Mouse (Mus musculus) heart, postnatal 10 days (tissue): ENCODE measurements around the gene Hfe. TPM values are rescaled to one million over a fixed set of nuclear protein-coding genes. Genes with fewer than 3 reads are reported as not detected.
"Not testable (repeated sequence)": the region's sequence is repeated elsewhere in the genome, so short reads cannot be mapped to it uniquely, and the experiment has no call there.

ENCODE experiments used
- DNase-seq, 2 experiments: peaks; one replicate each; pipeline ENCODE4 v3.0.0; 2021
- intact Hi-C: fragments of 180-260 bp; cut with DNase I; formaldehyde crosslinking; loops from one replicate; pipeline ENCODE4 v1.15.1; 2025
- total RNA-seq, 2 experiments: library from RNA; stranded (reverse); gene quantifications; 2 replicates each; pipeline ENCODE4 v1.2.3; 2021

Gene Hfe
- total RNA-seq, 2 experiments from 2014 or later, result 26.7 to 32.4 TPM

DNA sequence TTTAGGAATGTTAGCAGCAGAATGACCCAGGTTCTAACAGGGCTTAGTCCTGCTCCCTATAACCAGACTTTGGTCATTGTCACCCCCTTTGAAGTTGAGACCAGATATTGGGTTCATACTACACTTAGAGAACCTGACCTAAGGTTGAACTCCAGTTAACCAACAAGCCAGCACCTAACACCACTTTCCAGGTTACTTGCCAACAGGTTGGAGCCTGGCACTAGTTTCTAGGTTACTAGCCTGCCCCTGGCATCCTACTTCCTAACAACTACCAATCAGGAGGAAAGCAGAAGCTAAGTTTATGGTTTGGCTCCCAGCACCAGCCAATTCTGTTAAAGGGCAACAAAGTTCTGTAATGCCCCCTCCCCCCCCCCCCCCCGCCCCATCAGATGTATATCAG lies 14.6 kb upstream of the Hfe start:
- intact Hi-C loops, result no loop called here
- DNase-seq, result no peak

DNA sequence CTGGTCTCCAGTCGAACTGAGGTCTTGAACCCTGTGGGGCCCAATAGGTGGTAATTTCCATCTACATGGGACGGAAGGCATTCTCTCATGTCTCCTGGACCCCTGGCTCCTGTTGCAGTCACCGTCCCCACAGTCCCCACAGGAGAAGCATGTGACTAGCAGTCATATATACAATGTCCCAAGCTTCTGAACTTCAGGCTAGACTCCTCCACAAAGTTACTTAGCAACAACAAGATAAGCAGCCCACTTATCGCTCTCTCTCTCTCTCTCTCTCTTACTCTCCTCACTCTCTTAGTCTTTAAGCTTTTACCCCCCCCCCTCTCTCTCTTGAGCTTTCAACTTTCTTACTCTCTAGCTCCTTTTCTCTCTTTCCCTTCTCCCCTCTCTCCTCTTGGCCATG lies 13.6 kb upstream of the Hfe start:
- no peak for DNase-seq
- intact Hi-C loops, result no loop called here

DNA sequence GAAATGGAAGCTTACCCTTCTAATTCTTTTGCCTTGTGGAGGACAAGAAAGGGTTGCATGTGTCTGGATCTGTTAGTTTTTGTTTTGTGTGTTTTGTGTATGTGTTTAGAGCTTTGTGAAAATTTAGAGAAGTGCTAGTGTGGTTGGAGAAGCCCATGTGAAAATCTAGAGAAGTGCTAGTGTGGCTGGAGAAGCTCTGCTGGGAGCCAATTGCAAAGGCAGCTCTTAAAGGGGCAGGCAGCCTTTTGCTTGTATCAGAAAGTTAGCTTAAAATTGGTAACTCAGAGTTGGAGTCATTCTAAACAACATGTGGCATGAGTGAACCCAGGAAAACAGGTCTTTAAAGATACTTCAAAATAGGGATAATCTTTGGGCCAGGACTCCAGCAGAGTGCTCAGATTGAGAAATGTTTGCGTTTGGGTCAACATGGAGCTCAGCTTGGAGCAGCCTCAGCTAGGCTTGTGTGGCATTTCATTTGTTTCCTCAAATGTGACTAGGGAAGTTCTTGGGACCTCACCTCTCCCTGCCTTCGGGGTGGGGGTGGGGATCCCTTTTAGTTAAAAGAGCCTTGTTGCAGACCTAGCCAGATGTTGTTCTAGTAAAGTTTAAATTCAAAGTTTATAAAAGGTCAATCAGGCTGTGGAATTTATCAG lies 7.1 kb upstream of the Hfe start:
- intact Hi-C loops, DNase-seq: not testable (repeated sequence)

DNA sequence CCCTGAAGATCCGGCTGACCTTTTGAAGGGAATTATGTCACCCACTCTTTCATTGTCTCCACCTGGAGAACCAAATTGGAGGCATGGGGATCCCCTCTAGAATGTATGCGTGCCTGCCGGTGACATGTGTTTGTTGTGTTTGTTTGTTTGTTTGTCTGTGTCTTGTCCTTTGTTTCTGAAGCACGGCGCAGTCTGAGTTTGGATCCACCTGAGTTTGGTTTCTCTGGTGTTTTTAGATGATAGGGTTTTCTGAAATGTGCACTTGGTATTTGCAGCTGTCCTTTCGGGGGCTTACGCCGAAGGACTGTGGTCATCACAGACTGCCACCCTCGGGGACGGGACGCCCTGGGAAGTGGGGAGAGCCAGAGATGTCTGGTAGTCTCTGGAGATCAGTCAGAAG lies 6.5 kb upstream of the Hfe start:
- DNase-seq, result no peak
- intact Hi-C loops, result no loop called here

DNA sequence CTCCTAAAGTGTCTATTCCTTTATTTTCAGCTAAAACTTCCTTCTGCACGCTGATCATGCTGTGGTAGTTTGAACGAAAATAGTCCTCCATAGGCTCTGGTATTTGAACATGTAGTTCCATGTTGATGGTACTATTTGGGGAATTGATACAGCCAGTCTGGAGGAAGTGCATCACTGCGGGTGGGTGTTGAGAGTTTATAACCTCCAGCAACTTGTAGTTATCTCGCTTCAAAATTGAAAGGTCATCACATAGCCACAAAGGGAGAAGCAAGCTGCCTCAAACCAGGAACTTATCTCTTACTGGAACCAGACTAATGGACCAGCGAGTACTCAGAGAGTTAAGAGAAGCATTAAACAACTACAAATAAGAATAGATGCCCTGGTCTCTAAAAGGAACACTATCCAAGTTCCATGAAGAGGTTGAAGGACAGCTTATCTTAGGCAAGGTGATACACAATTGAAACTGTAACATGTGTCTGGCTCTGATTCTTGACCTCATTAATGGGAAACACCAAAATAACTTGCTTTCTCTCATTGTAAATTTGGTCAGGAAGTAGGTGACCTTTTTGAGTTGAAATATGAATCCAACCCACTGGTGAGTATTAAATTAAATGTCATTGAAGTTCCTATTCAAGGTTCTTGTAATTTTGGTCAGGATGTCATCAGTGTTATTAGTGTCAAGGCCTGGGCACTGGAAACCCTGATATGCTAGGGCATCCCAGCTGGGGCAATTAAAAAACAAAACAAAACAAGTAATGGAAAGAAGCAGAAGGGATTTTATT lies 5.8 kb upstream of the Hfe start:
- DNase-seq, result no peak
- intact Hi-C loops, result no loop called here

DNA sequence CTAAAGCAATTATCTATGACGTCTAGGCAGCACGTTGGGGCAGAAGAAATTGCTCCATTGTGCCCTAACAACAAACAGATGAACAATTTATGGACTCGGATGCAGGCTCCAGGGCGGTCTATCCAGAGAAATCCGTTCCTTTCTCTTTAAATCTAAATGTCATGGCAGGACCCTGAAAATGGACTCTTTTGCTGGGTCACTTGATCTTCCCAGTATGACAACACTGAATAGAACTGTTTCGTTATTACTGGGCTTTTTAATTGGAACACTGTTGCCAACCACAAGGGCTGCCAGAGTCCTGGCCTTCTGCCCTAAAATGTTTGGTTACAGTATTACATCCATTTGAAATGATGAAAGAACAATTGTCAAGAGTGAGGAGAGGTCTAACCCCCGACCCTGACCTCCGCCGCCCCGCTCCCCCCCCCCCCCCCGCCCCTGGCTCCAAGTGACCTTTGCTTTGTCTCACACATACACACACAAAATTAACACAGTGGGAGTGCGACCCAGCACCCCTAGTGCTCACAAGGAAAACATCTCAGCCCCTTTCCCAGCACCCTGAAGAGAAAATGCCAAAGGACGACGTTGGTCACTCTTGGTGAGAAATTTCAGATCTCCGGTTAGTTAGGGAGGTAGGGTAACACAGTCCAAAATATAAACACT lies 810 bp downstream of the Hfe start:
- DNase-seq, result peak in 1 of 2 experiments; percentile 43

DNA sequence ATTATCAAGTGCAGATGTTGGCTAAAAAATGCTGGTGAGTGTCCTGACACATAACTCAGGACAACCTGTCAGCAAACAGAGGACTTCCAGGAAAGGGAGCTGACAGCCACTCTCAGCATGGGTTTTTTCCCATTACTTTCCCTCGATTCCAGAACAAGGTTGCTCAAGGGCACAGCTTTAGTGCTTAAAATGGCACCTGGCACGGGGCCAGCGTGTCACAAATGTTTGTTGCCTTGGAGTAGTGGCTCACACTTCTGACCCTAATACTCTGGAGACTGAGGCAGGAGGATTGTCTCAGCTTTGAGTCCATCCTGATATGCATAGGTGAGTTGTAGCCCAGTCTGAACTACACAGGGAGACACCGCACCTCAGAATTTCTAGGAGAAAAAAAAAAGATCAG lies 2.0 kb downstream of the Hfe start:
- intact Hi-C loops, result no loop called here
- DNase-seq, result no peak

More for the DNA sequence above, 810 bp downstream of the Hfe start:
- intact Hi-C loops, result no loop called here

DNA sequence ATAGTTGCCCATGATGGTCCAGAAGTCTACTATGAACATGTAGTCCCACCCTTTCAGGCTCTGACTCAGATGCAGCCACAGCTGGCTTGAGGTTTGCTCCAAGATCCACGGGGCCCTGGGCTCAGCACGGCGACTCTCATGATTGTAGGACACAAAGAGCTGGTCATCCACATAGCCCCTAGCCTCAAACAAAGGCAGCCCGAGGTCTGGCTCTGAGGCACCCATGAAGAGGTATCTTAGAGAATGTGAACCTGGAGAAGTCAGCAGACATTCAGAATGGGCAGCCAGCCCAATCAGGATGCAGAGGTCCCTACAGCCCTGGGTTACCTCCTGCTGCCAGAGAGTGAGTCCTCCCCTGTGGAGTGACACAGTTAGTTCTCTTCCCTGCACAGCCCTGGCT lies 2.6 kb downstream of the Hfe start:
- intact Hi-C loops, result no loop called here
- DNase-seq, result no peak

DNA sequence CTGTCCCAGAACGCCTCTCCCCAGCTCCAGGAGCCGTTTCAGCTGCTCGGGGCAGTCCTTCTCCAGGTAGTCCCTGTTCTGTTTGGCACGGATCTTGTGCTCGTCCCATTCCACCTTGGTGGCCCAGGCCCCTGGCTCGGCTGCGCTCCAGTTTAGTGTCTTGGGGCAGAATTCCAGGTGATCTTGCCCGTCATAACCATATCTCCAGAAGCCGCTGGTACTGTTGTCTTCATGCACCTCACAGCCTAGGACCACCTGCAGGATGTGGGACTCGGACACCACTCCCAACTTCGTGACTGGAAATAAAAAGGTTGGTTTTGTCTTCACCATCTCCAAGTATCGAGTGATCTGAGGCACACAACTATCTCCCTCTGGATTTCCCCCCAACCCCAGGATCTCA lies 3.9 kb downstream of the Hfe start:
- no peak for DNase-seq
- intact Hi-C loops, result no loop called here

DNA sequence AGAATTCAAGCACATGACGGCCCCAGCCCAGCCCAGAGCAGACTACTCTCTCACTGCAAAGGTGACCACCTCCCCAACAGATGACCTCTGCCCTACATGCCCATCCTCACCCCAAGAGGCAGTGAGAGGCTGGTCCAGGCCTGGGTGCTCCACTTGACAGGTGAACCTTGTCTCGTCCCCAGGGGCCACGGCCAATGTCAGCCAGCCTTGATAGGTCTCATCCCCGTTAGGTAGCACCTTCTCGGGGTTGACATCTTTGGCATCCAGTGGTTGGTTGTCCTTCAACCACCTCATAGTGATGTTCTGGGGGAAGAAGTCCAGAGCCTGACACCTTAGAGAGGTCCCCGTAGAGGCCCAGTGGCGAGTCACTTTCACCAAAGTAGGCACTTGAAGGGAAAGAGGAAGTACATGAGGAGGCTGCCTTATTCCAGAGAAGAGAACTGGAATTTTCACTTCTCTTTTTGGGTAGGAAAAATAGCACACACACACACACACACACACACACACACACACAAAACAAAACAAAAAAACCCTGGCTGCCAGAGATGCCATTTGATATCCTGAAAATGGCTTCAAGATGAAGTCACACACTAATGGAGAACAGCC lies 4.8 kb downstream of the Hfe start:
- intact Hi-C loops, result no loop called here
- DNase-seq, result no peak

DNA sequence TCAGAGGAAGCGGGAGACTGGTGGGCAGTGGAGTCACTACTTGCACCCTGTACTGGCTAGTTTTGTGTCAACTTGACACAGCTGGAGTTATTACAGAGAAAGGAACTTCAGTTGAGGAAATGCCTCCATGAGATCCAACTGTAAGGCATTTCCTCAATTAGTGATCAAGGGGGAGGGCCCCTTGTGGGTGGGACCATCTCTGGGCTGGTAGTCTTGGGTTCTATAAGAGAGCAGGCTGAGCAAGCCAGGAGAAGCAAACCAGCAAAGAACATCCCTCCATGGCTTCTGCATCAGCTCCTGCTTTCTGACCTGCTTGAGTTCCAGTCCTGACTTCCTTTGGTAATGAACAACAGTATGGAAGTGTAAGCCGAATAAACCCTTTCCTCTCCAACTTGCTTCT lies 7.9 kb downstream of the Hfe start:
- intact Hi-C loops, DNase-seq: not testable (repeated sequence)

DNA sequence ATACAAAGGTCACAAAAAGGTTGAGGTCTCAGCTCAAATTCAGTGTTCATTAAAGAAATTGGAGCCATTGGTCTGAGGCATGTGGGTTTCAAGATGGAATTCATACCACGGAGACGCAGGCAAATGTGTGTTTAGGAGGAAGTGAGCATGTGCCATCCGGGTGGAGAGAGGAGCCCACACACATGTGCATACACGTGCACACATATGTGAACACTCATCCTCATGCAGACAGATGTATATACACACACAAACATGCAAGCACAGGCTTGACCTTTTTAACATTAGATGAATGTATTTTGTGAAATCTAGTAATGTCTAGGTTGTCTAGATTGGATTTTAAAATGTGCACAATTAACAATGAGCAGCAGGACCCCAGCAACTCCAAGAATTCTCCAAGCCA lies 8.4 kb downstream of the Hfe start:
- DNase-seq, result no peak
- intact Hi-C loops, result no loop called here

DNA sequence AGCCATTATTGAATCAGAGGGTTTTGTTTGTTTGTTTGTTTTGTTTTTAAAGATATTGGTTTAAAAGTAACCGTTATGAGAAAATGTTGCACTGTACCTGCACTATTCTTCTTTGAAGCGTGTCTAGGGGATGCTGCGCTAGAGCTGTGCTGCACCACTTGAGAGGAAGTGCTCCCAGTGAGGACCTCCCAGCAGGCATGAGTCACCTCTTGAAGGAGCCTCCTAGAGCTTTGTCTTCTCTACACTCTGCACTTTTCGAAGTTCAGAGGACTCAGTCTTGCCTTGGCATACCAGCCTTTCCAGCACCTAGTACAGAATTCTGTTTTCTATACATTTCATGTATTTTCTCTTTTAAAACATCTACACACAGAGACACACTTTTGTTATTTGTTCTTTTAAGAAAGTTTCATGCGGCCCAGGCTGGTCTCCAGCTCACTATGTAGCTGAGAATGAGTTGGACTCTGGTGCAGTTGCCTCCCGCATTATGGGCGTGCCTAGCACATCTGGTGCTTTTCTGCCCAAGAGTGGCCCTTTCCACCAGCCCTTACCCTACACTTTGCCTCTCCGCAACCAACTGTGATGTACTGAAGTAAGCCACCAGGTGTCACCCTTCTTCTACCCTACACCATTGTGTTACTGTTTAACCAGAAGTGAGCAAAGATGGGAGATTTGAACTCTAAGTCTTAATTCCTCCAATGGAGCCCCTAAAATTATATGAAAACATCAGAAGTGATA lies 9.7 kb downstream of the Hfe start:
- DNase-seq, result peak; percentile 82 to 88
- intact Hi-C loops, result loop anchor here (1.0 kb wide), 1 partner anchor 31 kb away; no protein-coding TSS in a partner anchor

DNA sequence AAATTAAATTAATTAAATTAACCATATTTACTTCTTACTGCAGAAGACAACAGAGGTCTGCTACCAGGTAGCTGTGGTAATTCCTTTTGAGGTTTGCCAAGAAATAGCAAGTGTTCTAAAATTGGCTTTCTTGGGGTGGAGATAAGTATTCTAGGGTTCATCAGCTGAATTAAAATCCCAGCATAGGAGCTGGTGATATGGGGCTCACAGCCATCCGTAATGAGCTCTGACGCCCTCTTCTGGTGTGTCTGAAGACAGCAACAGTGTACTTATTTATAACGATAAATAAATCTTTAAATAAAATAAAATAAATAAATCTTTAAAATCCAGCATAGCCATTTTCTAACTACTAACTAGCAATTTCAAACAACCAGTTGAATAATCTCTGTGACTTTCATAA lies 10.9 kb downstream of the Hfe start:
- intact Hi-C loops, result loop anchor here (2.0 to 5.0 kb wide), 3 partner anchors 77 to 1647 kb away; partner anchors contain the start of gene Hist1h1e
- DNase-seq, result no peak

DNA sequence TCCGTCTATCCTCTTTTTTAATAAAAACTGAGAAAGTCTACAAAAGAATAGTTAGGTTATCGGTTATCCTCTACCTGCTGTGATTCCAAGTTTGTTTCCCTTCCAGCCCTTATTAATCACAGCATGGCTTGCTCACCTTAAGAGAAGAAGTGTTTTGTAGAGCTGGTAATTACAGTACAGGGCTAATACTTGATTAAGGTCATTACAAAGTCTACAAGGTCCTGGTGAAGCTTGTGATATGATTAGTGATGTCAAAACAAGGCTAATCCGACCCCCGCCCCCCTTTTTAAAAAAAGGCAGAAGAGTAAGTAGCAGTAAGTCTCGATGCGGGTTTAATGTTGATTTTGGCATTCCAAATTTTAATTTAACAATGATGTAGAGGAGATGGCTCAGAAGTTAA lies 11.7 kb downstream of the Hfe start:
- DNase-seq, result no peak
- intact Hi-C loops, result loop anchor here (2.0 to 5.0 kb wide), 3 partner anchors 76 to 1647 kb away; partner anchors contain the start of gene Hist1h1e

DNA sequence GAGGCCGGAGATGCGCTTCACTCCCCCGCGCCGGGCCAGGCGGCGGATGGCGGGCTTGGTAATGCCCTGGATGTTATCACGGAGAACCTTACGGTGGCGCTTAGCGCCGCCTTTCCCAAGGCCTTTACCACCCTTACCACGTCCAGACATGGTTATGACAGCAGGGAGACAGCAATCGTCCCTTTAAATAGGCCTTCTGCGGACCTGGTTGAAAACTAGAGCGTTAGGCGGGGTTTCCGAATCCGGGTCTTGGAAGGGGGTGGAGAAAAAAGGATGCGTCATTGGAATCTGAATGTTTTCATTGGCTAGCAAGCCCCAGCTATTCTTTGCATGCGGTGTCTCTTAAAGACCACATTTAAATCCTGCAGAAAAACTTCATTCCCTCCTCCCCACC lies 12.4 kb downstream of the Hfe start, which contains the start of gene Hist1h4c:
Hist1h4c (minus strand) TSS at position 155 of the 394 bp plus-strand sequence.
- intact Hi-C loops, result loop anchor here (2.0 to 5.0 kb wide), 3 partner anchors 75 to 1646 kb away; partner anchors contain the start of gene Hist1h1e
- peak; percentile 99 to 100 for DNase-seq

DNA sequence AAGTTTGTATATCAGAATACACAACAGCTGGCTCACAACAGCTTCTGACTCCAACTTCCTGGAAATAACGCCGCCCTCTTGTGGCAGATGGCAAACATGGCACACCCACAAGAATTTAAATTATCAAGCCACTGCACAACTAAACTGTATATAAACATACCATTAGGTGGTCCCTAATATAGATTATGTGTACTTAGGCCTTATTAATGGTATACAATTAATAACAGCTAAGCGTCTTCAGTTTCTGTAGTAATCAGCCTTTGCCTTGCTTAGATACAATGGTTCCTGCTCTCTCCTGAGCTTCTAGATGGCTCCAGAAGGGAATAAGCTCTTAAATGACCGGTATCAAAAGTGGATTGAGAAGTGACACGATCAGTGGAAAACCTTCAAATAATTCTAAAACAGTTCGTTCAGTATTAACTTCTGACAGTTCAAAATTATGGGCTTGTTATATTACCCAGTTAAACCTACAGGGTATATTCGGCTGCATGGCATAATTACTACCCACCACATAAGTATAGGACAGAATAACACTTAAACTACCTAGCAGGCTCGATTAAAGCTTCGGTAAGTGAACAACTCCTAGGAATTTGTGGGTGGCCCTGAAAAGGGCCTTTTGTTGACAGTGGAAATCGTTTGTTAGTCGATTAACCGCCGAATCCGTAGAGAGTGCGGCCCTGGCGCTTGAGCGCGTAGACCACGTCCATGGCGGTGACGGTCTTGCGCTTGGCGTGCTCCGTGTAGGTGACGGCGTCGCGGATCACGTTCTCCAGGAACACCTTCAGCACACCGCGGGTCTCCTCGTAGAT lies 13.0 kb downstream of the Hfe start:
- intact Hi-C loops, result loop anchor here (1.0 to 5.0 kb wide), 5 partner anchors 12 to 1645 kb away; partner anchors contain the start of gene Hist1h1e
- peak; percentile 64 to 83 for DNase-seq

DNA sequence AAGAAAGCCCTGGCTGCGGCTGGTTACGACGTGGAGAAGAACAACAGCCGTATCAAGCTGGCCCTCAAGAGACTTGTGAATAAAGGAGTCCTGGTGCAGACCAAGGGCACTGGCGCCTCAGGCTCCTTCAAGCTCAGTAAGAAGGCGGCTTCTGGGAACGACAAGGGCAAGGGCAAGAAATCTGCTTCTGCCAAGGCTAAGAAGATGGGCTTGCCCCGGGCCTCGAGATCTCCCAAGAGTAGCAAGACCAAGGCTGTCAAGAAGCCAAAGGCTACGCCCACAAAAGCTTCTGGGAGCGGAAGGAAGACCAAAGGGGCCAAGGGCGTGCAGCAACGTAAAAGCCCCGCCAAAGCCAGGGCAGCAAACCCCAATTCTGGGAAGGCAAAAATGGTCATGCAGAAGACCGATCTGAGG lies 14.6 kb downstream of the Hfe start:
- intact Hi-C loops, result loop anchor here (2.0 to 5.0 kb wide), 3 partner anchors 65 to 1644 kb away; no protein-coding TSS in a partner anchor
- no peak for DNase-seq

DNA sequence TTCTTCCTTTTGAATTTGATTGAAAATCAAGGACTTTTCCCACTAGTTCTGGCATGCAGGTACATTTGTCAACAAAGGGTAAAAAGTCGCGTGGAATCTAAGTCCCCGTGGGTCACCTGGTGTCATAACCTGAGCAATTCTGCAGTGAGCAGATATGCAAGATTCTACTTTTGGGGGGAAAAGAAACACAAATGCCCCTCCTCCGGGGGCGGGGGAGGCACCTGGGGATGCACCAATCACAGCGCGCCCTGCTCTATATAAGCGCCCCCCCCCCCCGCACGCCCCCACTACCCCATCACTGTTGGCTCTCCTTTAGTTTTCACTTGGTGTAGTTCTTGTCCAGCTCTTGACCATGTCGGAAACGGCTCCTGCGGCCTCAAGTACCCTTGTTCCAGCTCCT lies 15.1 kb downstream of the Hfe start, which contains the start of gene Hist1h1t:
Hist1h1t (plus strand) TSS at position 301 of the 400 bp plus-strand sequence.
- intact Hi-C loops, result loop anchor here (5.0 kb wide), 2 partner anchors 108 to 1643 kb away; no protein-coding TSS in a partner anchor
- DNase-seq, result no peak
